Mouse (Mus musculus) heart, postnatal 25 days (tissue): ENCODE measurements around the gene Mlip. TPM values are rescaled to one million over a fixed set of nuclear protein-coding genes. Genes with fewer than 3 reads are reported as not detected.
"Not testable (repeated sequence)": the region's sequence is repeated elsewhere in the genome, so short reads cannot be mapped to it uniquely, and the experiment has no call there.

Source experiments
- DNase-seq: peaks from one replicate; pipeline ENCODE4 v3.0.0; 2022; ENCODE audit warnings: low spot score
- intact Hi-C: fragments of 180-260 bp; cut with DNase I; formaldehyde crosslinking; loops from one replicate; pipeline ENCODE4 v1.15.1; 2025
- total RNA-seq, 2 experiments: library from RNA; stranded (reverse); gene quantifications; 2 replicates each; pipeline ENCODE4 v1.2.3; 2021

The Mlip gene
- total RNA-seq, 2 experiments from 2014 or later = 134 to 142 TPM

DNA sequence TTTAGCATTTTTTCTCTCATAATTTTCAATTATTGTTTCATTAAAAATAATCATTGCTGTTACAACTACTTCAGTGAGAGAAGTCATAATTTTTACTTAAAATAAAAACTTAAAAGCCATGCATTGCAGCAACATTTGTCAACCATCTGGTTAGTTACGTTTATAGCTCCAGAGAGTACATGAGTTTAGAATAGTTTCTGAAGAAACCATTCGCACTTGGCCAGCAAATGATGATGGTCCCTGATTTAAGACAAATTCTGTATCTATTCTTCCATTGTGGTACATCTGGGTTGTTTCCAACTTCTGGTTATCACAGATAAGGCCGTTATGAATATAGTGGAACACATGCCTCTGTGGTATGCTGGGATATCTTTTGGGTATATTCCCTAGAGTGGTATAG lies 98.3 kb downstream of the Mlip start:
- intact Hi-C loops = no loop called here
- no peak for DNase-seq

DNA sequence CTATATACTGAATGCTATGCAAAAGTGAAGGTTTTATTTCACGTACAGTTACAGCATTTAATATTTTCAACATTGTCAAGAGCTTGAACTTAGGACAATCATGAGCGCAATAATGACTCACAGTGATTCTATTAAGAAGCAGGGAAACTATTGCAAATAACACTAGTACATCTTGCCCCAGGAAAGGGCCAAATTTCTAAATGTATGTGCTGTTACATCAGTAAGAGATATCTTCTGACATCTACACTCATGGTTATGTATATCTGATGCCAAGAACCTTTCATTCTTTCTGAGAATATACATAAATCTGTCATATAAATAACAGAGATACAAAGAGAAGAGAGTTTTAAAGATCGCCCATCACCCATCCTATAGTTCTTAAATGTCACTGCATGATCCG lies 100.0 kb downstream of the Mlip start:
- intact Hi-C loops = no loop called here
- no peak for DNase-seq

DNA sequence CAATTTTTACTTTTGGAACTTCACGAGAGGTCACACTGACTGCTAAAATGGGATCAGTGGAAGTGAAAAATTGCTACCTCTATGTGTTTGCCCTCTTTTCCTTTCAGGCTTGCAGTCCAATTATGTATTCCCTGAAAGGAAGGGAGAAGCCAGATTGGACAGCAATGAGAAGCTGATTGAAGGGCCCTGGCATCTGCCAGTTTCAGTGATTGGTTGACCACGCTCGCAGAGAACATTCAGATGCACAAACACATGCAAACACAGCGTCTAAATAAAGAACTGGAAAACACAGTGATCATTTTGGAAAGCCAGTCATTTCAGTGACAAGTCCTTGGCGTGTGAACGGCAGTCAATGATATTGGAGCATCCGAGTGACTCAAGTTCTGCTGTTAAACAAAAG lies 100.6 kb downstream of the Mlip start:
- no peak for DNase-seq
- intact Hi-C loops = no loop called here

DNA sequence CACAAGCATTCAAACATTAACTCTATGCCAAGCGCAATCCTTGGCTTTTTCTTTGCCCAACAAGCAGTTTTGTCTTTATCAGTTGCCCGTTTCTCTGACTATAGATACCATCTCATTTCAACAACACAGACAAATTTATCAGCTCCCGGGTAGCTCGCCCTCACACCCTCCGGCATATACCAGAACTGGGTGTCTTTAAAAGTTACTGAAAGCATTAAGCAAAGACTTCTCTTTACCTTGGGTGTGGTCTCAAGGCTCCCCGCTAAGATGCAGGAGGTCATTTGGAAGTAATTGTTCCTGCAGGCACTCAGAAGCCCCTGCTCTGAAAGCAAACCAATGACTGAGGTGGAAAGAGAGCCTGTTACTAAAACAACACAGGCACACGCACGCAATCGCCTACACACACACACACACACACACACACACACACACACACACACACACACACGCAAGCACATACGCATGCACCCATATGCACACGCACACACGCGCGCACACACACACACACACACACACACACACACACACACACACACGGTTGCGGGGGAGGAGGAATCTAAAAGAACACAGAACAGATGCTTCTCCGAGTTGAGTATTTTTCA lies 101.2 kb downstream of the Mlip start:
- intact Hi-C loops = no loop called here
- DNase-seq = no peak

DNA sequence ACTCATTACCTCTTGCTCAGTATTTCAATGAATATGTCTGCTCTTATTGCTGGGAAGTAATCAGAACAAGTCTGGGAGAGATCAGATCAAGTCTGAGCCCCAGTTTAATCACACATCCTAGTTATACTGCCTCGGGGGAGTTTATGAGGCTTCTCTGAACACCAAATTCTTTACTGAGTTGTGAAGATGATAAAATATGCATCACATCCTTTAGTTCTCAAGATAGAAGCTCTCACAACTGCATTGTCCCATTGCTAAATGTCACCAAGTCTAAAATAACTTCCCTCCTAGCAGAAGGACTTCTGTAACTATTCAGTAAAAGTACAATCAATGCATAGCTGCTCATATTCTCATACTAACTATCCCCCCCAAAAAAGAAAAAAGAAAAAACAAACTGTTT lies 154.5 kb downstream of the Mlip start:
- no peak for DNase-seq
- intact Hi-C loops = no loop called here

DNA sequence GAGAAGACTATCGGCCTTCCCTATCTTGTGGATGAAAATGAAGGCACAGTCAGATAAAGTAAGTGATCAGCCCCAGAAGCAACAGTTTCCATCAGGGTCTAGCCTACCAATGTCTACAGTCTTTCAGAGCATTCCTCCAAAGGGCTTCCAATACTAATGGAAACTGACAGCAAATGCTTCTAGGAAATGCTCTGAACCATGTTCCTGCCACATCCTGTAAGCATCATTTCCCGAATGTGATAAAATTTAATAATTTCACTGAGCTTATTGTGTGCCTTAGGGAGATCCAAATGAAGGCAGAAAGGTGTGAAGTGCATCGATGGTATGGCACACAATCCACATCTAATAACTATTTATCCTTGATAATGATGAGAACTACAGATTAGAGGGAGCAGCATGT lies 173.3 kb downstream of the Mlip start:
- intact Hi-C loops = no loop called here

DNA sequence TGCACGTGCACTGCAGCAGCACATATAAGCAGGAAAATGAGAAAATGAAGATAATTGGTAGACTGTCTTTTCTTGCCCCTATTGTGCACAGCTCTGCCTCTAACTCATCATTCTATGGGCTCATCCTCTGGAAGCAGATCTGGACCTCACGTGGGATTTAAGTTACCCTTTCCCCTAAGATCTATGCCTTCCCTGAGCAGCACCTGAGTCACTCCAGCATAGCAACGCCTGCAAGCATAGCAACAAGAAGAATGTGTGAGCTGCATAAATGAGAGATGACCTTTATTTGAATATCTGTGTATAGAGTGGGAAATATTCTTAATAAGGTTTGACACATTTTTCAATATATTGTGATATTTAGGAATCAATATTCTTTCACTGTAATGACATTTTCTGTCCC lies 176.9 kb downstream of the Mlip start:
- intact Hi-C loops = no loop called here

More for the DNA sequence above, 173.3 kb downstream of the Mlip start:
- DNase-seq = no peak

DNA sequence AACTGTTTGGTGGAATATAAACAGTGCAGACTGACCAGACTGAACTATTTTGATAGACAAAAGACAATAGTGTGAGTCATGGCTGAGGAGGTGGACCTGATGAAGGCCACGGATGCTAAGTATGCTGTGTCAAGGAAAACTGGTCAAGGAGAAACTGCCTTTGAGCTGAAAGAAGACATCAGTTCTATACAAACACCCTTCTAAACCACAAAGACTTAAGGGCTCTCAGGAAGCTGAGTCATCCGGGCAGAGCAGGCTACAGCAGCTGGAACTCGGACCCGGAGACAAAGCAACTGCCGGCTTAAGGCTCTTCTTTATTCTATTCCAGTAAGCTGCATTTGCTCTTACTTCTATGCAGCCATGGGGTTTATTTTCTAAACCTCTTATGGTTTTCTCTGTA lies 180.7 kb downstream of the Mlip start:
- DNase-seq = no peak
- intact Hi-C loops = no loop called here

More for the DNA sequence above, 176.9 kb downstream of the Mlip start:
- DNase-seq = no peak

DNA sequence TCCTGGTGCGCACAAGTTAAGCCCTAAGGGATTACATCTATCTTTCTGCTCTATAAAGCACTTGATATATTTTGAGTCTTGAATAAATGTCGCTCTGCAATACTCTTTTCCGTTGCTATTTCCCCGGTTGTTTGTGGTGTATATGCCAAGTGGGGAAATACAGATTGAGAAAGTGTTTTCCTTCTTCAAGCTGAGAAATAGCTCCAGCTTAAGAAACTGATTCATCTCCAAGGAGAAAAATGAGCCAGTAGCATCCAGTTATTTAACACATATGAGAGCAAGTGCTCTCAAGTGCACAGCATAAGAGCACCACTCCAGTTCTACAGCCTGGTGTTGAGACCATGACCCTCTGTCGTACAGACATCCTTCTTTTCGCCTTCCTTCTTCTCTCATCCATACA lies 186.9 kb downstream of the Mlip start:
- intact Hi-C loops = no loop called here
- DNase-seq = no peak

DNA sequence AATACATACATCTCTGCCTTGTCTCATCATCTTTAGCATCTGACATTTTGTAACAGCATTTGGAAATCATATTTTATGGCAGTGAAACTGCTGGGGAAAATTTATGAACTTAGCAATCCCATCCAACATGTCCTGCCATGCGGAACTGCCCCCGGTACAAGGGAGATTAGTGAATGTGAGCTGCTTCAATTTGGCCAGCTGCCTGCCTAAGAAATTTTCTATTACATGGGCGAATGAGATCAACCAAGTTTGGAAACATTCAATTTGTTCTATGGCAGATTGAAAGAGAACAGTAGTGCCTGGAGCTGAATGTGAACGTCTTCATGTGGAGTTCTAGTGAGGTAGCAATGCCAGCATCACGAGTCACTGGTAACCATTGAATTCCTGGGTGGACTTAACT lies 191.0 kb downstream of the Mlip start:
- intact Hi-C loops = no loop called here
- DNase-seq = no peak

DNA sequence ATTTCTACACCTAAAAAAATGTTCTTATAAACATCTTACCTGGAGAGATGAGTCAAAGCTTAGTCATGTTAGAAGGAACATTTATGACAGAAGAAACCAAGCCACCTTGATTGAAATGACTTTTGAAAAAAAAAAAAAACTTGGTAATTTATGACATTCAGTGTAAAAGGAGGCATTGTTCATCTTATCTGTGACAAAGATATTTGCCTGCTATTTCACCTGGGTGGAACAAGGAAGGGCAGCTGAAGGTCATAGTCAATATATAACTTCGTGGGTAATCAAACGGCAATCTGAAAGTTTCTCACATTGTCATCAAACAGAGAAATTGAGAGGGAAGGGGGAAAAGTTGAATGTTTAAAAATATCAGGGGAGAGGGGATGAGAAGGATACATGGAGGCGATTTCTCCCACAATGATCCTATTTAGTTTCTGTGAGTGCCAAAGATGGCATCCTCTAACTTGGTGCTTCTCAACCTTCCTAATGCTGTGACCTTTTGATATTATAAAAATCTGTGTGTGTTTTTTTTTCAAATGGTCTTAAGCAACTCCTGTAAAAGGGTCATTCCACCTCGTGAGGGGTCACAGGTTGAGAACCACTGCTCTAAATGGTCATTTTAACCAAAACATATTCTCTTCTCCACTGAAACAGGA lies 192.4 kb downstream of the Mlip start:
- intact Hi-C loops = no loop called here
- no peak for DNase-seq

DNA sequence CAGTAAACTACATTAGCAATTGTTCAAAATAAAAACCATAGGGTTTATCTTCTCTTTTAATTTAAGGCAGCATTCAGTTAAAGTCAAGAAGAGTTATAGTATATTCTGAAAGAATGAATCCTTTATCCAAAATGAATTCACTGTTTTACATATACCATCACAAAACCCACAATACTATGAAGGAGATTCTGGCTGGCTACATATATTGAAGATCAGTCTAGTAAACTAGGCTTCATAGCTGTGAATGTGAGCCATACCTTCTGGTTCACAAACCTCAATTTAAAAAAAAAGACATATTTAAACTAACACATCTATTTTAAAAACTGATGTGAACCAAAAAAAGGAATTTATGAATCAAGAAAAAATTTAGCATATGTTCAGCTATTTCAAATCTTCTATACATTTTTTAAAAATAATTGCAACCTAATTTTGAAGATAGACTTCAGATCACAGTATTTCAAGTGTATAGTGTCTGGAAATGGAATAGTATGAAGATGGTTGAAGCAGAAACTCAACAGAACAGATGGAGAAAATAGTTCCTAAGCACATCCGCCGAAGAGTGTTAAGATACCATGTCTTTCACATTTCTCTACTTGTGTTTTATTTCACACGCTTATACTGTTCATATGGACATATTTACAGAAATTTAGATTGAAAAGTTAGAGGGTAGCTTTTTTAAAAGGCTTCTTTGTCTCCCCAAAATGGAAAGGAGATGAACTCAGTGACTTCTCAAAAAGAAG lies 204.1 kb downstream of the Mlip start:
- intact Hi-C loops = loop anchor here (10.0 kb wide), 1 partner anchor 226 kb away; no protein-coding TSS in a partner anchor
- DNase-seq = no peak

DNA sequence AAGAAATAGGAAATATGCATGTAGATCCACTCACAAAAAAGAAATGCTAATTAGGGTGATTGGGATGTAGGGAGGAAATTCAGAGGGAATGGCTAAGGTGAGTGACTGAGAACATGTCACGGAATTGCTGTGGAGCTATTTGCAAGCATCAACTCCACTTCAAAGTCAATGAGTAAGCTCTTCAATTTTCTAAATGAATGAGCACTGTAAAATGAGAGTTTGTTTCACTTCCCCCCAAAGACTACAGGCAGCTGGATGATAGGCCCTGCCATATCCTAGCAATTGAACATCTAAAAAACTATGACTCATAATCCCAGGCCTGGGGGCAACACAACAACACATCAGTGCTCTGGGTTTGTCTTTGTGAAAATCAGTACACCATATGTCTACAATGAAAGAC lies 233.0 kb downstream of the Mlip start:
- intact Hi-C loops = no loop called here
- DNase-seq = no peak

DNA sequence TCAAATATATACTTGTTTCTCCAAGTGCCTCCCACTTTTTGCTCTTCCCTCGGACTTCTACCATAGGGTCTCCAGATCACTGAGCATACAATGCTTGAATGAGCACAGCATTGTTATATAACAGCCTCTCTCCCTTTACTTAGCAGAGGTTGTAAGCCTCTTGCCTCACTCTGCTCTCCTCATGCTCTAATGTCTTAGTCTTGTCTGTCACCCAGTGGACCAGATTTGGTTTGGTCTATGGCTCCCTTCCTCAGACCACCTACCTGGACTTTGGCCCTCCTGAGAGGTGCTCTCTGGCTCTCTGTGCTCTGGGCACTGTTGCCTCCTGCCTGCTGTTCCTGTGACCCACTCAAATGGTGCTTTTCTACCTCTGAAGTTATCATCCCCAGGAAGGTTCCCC lies 255.9 kb downstream of the Mlip start:
- DNase-seq = no peak
- intact Hi-C loops = no loop called here

DNA sequence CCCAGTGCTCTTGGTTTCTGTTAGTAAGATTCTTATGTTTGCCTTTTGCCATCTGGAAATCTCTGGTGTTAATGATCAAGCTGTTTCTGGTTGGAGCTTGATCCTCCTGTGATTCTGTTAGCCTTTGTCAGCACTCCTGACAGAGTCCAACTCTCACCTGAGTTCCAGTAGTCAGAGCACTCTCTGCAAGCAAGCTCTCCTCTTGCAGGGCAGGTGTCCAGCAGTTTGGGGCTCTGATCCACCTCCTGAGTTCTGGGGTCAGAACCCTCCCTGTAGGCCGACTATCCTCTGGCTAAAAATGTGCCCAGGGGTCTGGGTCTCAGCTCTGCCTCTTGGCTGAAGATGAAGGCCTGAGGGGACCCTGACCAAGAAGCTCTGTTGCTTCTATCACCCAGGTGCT lies 269.5 kb downstream of the Mlip start:
- DNase-seq, intact Hi-C loops: not testable (repeated sequence)

DNA sequence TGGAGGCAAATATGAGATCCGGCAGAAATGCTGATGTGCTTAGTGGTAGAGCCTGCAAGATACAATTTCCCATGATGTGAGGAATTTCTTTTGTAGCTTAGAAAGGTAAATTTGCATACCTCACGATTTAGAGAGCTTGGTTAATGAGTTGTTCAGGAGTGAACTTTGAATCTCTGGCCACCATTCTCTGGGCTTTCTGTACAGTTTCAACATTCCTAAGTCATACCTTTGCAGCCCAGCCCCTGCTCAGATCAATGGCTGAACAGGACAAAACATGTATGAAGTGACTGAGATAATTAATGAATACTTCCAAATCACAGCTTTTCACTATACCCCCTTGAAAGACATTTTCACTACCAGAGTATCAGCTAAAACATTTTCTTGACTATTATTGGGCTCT lies 281.1 kb downstream of the Mlip start:
- DNase-seq = no peak
- intact Hi-C loops = no loop called here

DNA sequence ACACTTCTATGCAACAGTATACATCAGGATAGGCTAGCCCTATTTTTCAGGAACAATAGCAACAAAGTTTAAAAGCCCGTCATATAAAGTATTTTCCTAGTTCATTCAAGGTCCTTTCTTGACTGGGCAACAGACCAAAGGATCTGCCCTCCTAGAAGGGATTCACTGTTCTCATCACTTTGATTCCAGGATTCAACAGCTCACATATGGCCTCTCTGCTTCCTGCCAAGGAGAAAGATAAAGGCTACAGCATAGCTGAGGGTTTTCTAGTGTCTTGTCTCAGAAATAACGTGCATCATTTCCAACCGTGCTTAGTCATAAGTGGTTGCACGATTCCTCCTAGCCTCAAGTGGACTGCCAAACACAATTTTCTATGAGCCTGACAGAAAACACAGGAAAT lies 296.2 kb downstream of the Mlip start:
- intact Hi-C loops = no loop called here
- DNase-seq = no peak

DNA sequence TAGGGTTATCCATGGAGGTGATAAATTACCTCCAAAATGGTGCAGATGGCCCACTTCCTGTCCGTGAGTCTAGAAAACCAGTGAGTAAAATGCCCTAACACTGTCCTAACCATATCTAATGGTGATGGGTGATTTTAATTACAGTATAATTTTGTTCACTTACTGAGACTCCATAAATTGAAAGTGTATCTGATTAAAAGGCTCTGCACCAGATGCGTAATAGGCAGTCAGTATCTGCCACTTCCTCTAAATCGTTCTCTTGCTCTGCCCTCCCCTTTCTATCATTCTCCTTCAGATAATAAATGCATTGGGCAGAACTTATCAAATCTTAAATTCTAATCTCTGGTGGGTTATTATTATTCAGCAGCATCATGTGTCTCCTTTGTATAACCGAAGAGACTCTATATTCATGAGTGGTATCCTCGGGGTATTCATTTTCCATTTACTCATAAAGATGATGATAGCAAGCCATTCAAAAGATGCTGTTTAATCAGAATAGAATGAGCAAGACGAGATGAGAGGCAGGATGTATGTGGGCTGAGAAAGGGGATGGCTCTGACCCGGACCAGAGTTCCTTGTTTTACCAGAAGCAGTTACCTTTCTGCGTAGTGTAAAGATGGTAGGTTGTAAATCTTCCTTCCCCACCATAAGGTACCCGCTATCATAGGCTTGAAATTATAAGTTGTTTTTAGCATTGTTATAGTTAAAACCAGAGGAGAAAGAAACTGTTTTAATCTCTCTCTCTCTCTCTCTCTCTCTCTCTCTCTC lies 298.2 kb downstream of the Mlip start:
- intact Hi-C loops = no loop called here
- DNase-seq = no peak
